Mouse (Mus musculus): ENCODE results near the gene Trak1.

DNA sequence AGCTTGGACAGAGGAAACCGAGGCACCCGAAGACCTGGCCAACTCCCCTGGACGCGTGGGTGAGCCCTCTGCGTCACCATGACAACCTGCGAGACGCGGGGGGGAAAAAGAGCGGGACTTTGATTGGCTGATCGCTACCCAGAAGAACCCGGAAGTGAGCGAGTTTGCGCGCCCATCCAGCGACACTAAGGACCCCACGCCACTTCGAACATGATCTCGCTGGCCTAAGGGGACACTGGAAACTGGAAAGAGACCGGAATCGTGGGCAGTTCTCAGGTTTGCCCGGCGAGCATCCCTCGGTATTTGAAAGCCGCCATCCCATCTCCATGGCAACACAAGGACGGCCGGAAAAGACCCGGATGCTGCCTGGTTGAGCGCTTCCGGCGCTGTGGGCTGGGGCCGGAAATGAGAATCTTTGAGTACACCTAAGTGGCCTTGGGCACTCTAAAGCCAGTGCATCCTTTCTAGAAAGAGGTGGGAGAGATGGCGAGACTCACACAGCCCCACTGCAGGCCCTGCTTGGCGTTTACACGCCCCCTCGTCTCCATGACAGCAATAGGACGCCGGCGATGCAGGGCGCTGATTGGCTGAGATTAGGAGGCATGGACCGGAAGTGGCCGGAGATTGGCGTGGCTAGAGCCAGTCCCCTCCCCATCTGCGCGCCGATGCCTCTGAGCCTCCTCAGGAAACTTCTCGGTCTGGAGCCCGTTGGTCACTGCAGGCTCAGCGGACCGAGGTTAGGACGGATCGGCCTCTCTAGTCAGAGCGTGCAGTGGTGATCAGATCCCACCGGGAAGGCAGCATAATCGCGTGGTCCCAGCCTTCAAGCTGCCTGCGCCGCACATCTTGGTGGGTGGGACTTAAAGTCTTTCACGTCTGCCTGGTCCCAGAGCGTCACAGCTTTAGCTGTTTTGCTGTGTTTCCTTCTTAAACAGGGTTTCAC, 19.9 kb upstream of the Trak1 start, which contains the start of gene Ulk4:
- no peak for TF ChIP-seq CTCF (IDR thresholded peaks at IDR 0.05; ENCODE audit: borderline replicate concordance, insufficient read depth, low read depth, low read length)
- peak; percentile 77; the same call in 1 of the 2 replicates for TF ChIP-seq POLR2A (IDR thresholded peaks at IDR 0.05; ENCODE audit: borderline replicate concordance, insufficient read depth, low read length)

Measured in cerebellum, adult 2 months (tissue).